Mouse (Mus musculus) stomach, embryonic 14.5 days (tissue): Measurements from ENCODE around the gene Srek1. TPM values are rescaled to one million over a fixed set of nuclear protein-coding genes. Genes with fewer than 3 reads are reported as not detected.

Experiments used
- ATAC-seq: fragments of 200-750 bp; cut with Nextera tagmentation; 2 replicates; pipeline ENCODE4 v1.8.0; 2017; ENCODE audit warnings: low read depth, moderate TSS enrichment; ENCODE audit not compliant: insufficient number of reproducible peaks, insufficient read depth, low FRiP score
- H3K27ac ChIP-seq: fragments of 300-500 bp; sonication (generic); 2 replicates; pipeline ENCODE4 v1.5.1; 2014; ENCODE audit warnings: mild to moderate bottlenecking, low read length, moderate library complexity, mixed read lengths
- H3K27me3 ChIP-seq: fragments of 300-500 bp; sonication (generic); 2 replicates; pipeline ENCODE4 v1.6.1; 2014; ENCODE audit warnings: low read length, control low read depth, mixed read lengths; ENCODE audit not compliant: control insufficient read depth, insufficient read depth
- H3K36me3 ChIP-seq: fragments of 300-500 bp; sonication (generic); 2 replicates; pipeline ENCODE4 v1.6.1; 2014; ENCODE audit warnings: mild to moderate bottlenecking, control low read depth, low read length, moderate library complexity, mixed read lengths; ENCODE audit not compliant: control insufficient read depth, insufficient read depth
- H3K4me1 ChIP-seq: fragments of 300-500 bp; sonication (generic); 2 replicates; pipeline ENCODE4 v1.6.1; 2014; ENCODE audit warnings: low read length, control low read depth, mixed read lengths; ENCODE audit not compliant: control insufficient read depth, insufficient read depth
- H3K4me2 ChIP-seq: fragments of 300-500 bp; sonication (generic); replicated peaks from 2 replicates; pipeline ENCODE4 v1.6.1; 2014; ENCODE audit warnings: low read depth, low read length, control low read depth
- H3K4me3 ChIP-seq: fragments of 300-500 bp; sonication (generic); 2 replicates; pipeline ENCODE4 v1.5.1; 2014; ENCODE audit warnings: low read depth, low read length, control low read depth
- H3K9ac ChIP-seq: fragments of 300-500 bp; sonication (generic); replicated peaks from 2 replicates; pipeline ENCODE4 v1.6.1; 2014; ENCODE audit warnings: low read depth, mild to moderate bottlenecking, control low read depth, low read length, moderate library complexity, mixed read lengths
- H3K9me3 ChIP-seq: fragments of 300-500 bp; sonication (generic); 2 replicates; pipeline ENCODE4 v1.6.1; 2016; ENCODE audit warnings: low read depth, low read length, control low read depth; ENCODE audit not compliant: control insufficient read depth
- WGBS: fragments of 180-500 bp; shearing (Covaris S2); extraction: QIAGEN DNeasy Blood & Tissue Kit; methylation state at CpG from one replicate; pipeline ENCODE4 v1.1.7; 2014; 5-methylcytosine and 5-hydroxymethylcytosine counted together
- polyA plus RNA-seq: library from polyadenylated mRNA; unstranded; fragments of >200 nt; fragmentation: Nextera tagmentation; extraction: Ambion mirVana; gene quantifications from 2 replicates; pipeline ENCODE4 v1.2.1, GENCODE M21; 2014

The Srek1 gene
- polyA plus RNA-seq, 1 experiment from 2014 or later: 124 TPM

DNA sequence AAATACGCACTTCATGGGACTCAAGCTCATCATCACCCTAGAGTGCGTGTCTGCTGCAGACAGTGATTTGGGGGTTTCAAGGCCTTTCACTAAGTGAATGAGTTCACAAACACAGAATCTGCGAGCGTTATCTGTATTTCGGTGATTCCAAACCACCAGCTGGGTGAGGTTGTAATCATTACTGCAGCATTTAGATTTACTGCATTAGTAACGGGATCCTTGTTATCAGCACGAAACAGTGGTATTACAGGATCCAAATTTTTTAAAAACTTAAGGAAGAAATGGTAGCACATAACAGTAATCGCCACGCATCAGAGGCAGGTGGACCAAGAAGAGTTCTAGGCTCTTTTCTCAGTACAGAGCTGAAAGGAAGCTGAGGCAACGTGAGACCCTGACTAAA lies 12.4 kb downstream of the Srek1 start:
- Histone ChIP-seq H3K4me3 (no peak overlapping the region), H3K27ac (no peak overlapping the region), H3K27me3 (no peaks in the 10 kb centered on the region), H3K9me3 (no peaks in the 10 kb centered on the region), H3K4me1 (no peaks in the 10 kb centered on the region), H3K9ac (no peak overlapping the region), H3K4me2 (no peak overlapping the region), H3K36me3 (peaks cover 64% of the 10 kb centered on the region)
- 90% methylated on average over 10 of the region's 10 CpGs for WGBS
- ATAC-seq: no peak

DNA sequence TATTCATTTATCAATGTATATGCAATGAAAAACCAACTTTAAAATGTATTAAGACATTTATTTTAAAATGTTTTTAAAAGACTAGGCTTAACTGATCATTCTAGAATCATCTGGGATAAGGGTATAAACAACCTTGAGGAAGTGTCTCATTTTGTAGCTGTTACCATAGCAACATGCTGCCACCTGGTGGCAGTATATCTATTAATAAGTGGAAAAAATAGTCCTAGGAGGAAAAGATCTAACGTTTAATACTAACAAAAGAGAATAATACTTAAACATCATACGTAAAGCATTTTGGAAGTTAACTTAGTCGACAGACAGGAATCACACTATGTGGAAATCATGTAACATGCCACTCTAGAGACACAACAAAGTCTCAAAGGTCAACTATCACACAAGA lies 23.0 kb downstream of the Srek1 start:
- ATAC-seq: no peak
- WGBS: 21% methylated on average over 3 of the region's 3 CpGs
- H3K27me3 ChIP-seq: no peaks in the 10 kb centered on the region
- peaks cover 68% of the 10 kb centered on the region for H3K36me3 ChIP-seq
- no peak overlapping the region for H3K27ac ChIP-seq
- H3K4me1 ChIP-seq: no peaks in the 10 kb centered on the region
- no peaks in the 10 kb centered on the region for H3K9me3 ChIP-seq
- no peak overlapping the region for H3K9ac ChIP-seq
- no peak overlapping the region for H3K4me3 ChIP-seq
- H3K4me2 ChIP-seq: no peak overlapping the region

DNA sequence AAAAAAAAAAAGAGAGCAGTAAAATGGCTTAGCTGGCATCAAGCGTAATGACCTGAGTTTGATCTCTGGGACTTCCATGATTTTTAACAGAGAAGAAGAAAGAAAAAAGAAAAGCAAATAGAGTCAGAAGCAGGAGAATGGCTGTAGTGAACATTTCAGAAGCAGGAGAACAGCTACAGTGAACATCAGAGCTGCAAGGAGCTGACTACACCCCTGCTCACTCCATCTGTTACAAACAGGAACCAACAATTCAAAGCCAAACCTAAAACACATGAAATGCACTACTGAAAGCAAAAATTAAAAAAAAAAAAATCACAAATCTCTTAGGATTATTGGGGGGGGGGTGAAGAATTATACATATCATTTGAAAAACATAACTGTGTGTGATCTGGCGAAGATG lies 28.7 kb downstream of the Srek1 start:
- ATAC-seq: no peak
- Histone ChIP-seq H3K36me3 (peaks cover 67% of the 10 kb centered on the region), H3K27me3 (no peaks in the 10 kb centered on the region), H3K9ac (no peak overlapping the region), H3K9me3 (no peaks in the 10 kb centered on the region), H3K4me2 (no peak overlapping the region), H3K27ac (no peak overlapping the region), H3K4me1 (no peaks in the 10 kb centered on the region), H3K4me3 (no peak overlapping the region)
- 98% methylated on average over 2 of the region's 2 CpGs for WGBS

DNA sequence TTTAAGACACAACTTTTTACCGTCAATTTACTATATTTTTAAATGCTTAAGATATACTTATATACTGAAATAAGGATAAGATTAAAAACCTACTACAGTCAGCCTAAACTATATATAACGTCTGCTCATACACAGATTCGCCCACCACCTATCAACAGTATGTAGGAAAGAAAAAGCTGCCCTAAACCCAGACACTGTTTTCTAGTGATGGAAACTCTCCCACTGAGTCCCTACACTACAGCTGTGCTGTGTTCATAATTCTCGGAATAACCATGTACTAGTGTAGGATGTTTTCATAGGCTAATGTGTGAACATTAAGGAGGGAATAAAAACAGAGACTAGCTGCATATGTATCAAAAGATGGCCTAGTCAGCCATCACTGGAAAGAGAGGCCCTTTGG lies 29.2 kb downstream of the Srek1 start:
- Histone ChIP-seq H3K9me3 (no peaks in the 10 kb centered on the region), H3K27ac (no peak overlapping the region), H3K4me1 (no peaks in the 10 kb centered on the region), H3K4me3 (no peak overlapping the region), H3K27me3 (no peaks in the 10 kb centered on the region), H3K9ac (no peak overlapping the region), H3K4me2 (no peak overlapping the region), H3K36me3 (peaks cover 62% of the 10 kb centered on the region)
- 92% methylated on average over 4 of the region's 4 CpGs for WGBS
- no peak for ATAC-seq

DNA sequence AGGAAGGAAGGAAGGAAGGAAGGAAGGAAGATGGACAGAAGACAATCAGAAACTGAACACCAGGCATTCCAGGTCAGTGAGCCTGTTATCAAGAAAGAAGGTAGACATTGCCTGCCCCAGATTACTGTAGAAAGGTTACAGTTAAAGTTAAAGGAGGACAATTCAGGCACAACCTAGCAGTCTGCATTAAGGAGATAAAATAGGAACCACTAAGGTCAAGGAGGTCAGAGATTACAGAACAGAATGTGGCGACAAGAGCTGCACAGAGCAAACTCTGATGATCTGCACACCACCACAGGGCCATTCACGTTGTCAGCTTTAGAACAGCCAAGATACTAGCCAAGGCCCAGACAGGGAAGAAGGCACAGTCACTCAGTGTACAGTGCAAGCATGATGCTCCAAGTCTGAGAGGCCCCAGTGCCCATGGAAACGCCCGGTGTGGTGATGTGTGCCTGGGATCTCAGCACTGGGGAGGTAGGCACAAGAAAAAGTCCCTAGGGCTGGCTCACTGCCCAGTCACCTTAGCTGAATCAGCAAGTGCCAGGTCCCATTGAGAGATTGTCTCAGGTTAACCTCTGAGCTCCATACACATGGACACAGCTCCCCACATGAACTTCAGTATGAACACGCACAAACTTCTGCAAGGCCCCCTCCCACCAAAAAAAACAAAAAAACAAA lies 38.9 kb downstream of the Srek1 start:
- peak; percentile 46; the same call in 1 of the 2 replicates for ATAC-seq
- H3K9me3 ChIP-seq: no peaks in the 10 kb centered on the region
- H3K4me1 ChIP-seq: no peaks in the 10 kb centered on the region
- H3K4me3 ChIP-seq: no peak overlapping the region
- H3K9ac ChIP-seq: no peak overlapping the region
- H3K36me3 ChIP-seq: peaks cover 19% of the 10 kb centered on the region
- WGBS: 86% methylated on average over 5 of the region's 5 CpGs
- H3K27ac ChIP-seq: no peak overlapping the region
- H3K27me3 ChIP-seq: no peaks in the 10 kb centered on the region
- H3K4me2 ChIP-seq: no peak overlapping the region

DNA sequence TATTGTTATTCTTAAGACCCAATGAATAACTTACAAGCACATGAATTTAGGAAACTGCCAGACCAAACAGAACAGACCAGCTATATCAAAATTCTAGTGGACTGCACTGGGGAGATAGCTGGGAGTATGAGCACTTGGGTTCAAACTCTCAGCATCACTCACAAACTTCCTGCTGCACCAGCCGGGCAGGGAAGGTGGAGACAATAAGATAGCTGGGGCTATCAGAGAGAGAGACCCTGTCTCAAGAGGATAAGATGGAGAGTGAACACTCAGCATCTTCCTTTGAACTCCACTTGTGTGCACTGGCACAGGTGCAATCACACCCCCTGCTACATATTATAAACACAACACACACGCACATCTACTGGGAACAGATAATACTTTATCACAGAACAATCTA lies 47.5 kb downstream of the Srek1 start:
- WGBS: 79% methylated on average over 2 of the region's 2 CpGs
- Histone ChIP-seq H3K9ac (no peak overlapping the region), H3K36me3 (no peaks in the 10 kb centered on the region), H3K4me3 (no peak overlapping the region), H3K4me2 (no peak overlapping the region), H3K4me1 (no peaks in the 10 kb centered on the region), H3K9me3 (no peaks in the 10 kb centered on the region), H3K27ac (no peak overlapping the region), H3K27me3 (no peaks in the 10 kb centered on the region)
- ATAC-seq: no peak

DNA sequence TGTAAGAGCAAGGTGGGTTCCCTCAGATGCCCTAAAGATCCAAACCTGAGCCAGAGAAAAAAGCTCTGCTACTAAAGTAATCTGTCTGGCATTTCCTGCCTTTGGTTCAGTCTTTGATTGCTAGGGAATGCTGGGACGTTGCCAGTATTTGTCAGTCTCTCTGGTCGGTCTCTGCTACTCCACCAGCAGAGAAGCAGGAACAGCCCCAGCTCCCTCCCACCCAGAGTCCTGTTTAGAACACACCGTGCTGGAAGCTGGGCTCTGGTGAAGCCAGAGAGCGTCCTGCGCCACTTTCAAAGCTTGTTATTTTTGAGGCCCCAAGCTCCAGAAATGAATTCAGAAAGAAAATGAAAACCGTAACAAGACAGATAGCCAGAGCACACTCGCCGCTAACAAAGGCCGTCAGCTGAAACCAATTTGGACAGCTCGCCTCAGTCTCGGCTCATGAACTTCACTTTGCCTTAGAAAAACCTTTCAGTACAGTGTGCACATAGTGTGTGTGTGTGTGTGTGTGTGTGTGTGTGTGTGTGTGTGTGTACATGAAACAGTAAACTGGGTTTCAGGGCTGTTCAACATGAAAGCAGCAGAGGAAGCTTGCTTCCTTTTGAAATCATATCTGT lies 62.9 kb downstream of the Srek1 start:
- Histone ChIP-seq H3K27me3 (no peaks in the 10 kb centered on the region), H3K9me3 (no peaks in the 10 kb centered on the region), H3K27ac (no peak overlapping the region), H3K4me2 (no peak overlapping the region), H3K4me3 (no peak overlapping the region), H3K36me3 (no peaks in the 10 kb centered on the region), H3K9ac (no peak overlapping the region), H3K4me1 (no peaks in the 10 kb centered on the region)
- 59% methylated on average over 11 of the region's 11 CpGs for WGBS
- ATAC-seq: no peak

DNA sequence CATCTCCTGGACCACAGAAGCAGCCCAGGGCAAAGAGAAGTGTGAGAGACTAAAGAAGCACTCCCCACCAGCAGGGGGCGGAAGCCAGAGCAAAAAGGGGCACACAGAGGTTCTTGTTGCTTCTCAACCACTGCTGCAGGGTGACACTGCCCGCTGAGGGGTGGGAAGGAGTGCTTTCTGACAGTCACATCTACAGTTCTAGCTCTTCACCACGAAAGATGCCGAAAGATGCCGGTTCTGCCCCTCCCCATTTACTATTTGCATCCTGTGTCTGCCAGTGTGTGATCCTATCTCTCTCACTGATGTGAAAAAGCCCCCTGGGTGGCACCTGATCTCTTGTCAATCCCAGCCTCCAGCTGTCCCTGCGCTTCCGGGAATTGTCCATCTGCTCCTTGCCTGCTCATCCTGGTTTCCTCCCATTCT lies 64.0 kb downstream of the Srek1 start:
- H3K27ac ChIP-seq: no peak overlapping the region

More for the DNA sequence above, 64.0 kb downstream of the Srek1 start:
- no peaks in the 10 kb centered on the region for H3K36me3 ChIP-seq
- H3K4me2 ChIP-seq: no peak overlapping the region
- no peak for ATAC-seq
- no peaks in the 10 kb centered on the region for H3K4me1 ChIP-seq
- no peaks in the 10 kb centered on the region for H3K27me3 ChIP-seq
- WGBS: 48% methylated on average over 7 of the region's 7 CpGs
- H3K9ac ChIP-seq: no peak overlapping the region
- H3K4me3 ChIP-seq: no peak overlapping the region
- no peaks in the 10 kb centered on the region for H3K9me3 ChIP-seq
